Mouse (Mus musculus) embryo, embryonic 11 days (tissue): ENCODE data around the gene Rtf1.

ENCODE experiments used
- DNase-seq: peaks from one replicate; pipeline ENCODE4 v3.0.0-alpha.2; 2015

Gene Rtf1

GRCm38 (mm10) chr2:119737124-119737523 lies 62.3 kb downstream of the Rtf1 start:
- DNase-seq: no peak

GRCm38 (mm10) chr2:119740567-119740966 lies 65.7 kb downstream of the Rtf1 start:
- DNase-seq: no peak

- peak; percentile 91 for DNase-seq
Observed at GRCm38 (mm10) chr2:119741581-119742411, 66.9 kb downstream of the Rtf1 start, which contains the start of gene Itpka. Gene Itpka (plus strand): TSS chr2:119742337.

- DNase-seq: peak; percentile 31
Observed at GRCm38 (mm10) chr2:119742461-119743175, 67.8 kb downstream of the Rtf1 start.

- no peak for DNase-seq
Observed at GRCm38 (mm10) chr2:119743176-119743807, 68.4 kb downstream of the Rtf1 start.

- DNase-seq: no peak
Observed at GRCm38 (mm10) chr2:119743808-119744162, 68.9 kb downstream of the Rtf1 start.

GRCm38 (mm10) chr2:119744163-119745111 lies 69.6 kb downstream of the Rtf1 start:
- peak; percentile 60 for DNase-seq

GRCm38 (mm10) chr2:119745281-119745680 lies 70.4 kb downstream of the Rtf1 start:
- DNase-seq: peak; percentile 40

- DNase-seq: no peak
Observed at GRCm38 (mm10) chr2:119747554-119747953, 72.7 kb downstream of the Rtf1 start.

GRCm38 (mm10) chr2:119749260-119749659 lies 74.4 kb downstream of the Rtf1 start:
- no peak for DNase-seq

- peak; percentile 21 for DNase-seq
Observed at GRCm38 (mm10) chr2:119757601-119758100, 82.8 kb downstream of the Rtf1 start.

GRCm38 (mm10) chr2:119758101-119758843 lies 83.4 kb downstream of the Rtf1 start:
- peak; percentile 60 for DNase-seq

GRCm38 (mm10) chr2:119758844-119759835 lies 84.3 kb downstream of the Rtf1 start:
- DNase-seq: peak; percentile 33

- no peak for DNase-seq
Observed at GRCm38 (mm10) chr2:119760251-119760650, 85.4 kb downstream of the Rtf1 start, which contains the start of gene Ltk. Gene Ltk (minus strand): TSS chr2:119760431.

GRCm38 (mm10) chr2:119762276-119762675 lies 87.4 kb downstream of the Rtf1 start:
- no peak for DNase-seq

GRCm38 (mm10) chr2:119763924-119764323 lies 89.1 kb downstream of the Rtf1 start:
- DNase-seq: no peak

- no peak for DNase-seq
Observed at GRCm38 (mm10) chr2:119767246-119767645, 92.4 kb downstream of the Rtf1 start.
